Mouse (Mus musculus) NIH3T3 (cell line): ENCODE data around the gene Exoc5.

Source experiments
- DNase-seq: peaks from one replicate; pipeline ENCODE4 v3.0.0-alpha.2; 2012; ENCODE audit warnings: low read depth

Gene Exoc5

DNA sequence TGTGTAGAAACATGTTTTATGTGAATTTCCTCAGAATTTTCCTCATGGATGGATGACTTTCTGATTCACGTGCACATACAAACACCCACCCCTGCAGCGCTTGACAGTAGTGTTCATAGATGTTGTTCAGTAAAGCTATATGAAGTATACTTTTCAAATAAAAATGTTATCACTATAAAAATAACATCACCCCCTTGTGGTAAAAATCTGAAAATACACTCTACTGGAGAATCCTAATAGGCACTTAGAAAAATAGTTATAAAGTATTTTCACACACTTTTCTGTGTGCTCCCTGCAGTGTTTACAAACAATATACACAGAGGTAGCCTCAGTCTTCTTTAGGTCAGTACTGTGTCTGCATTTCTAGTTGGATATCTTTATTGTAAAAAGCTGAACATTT lies 58.5 kb downstream of the Exoc5 start:
- peak; percentile 22 for DNase-seq

DNA sequence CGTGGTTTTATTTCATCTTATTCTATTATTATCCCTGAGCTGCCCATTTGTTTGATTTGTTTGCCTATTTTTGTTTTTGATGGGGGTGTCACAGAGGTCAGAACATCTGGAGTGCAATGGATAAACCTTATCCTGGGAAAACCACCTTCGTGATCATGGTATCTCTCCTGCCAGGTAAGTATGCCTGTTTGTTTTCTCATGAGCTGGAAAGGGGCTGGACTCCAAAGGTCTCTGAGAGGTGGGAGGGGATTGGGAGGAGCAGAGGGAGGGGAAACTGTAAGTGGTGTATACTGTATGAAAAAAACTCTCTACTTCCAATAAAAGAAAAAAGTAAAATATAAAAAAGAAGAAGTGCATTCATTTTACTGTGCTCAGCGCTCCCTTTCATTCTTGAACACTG lies 64.8 kb downstream of the Exoc5 start:
- DNase-seq = no peak

DNA sequence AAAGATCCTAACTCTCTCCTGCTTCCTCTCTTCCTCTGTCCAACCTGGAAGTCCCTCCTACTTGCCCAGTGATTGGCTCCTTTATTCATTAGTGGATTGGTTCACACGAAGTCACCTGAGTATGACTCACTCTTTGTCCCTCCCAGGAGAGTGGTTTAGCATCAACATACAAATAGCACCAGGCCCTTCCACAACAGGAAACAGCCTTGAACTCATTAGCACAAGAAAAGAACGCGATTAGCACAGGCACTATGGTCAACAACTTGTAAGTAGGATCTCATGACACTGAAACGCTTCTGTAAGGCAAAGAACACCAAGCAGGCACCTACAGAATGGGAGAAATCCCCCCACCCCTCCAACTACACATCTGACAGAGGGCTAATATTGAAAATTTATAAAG lies 67.7 kb downstream of the Exoc5 start:
- peak; percentile 5 for DNase-seq

DNA sequence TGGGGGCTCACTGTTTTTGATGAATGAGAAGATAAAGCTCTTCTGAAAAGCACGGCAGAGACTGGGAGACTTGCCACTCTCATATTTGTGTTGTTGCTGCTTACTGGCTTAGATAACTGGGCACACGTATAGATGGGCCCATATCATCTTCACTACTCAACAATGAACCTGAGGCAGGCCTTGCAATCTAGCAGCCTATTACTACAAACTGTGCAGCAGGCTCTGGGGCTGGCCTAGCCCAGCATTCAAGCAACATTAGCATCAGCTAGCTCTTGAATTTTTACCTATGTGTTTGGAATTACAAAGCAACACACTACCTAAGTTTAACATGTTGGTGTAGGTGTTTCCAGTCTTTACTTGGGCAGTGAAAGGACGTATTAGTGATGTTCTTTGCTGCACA lies 72.6 kb downstream of the Exoc5 start:
- no peak for DNase-seq

DNA sequence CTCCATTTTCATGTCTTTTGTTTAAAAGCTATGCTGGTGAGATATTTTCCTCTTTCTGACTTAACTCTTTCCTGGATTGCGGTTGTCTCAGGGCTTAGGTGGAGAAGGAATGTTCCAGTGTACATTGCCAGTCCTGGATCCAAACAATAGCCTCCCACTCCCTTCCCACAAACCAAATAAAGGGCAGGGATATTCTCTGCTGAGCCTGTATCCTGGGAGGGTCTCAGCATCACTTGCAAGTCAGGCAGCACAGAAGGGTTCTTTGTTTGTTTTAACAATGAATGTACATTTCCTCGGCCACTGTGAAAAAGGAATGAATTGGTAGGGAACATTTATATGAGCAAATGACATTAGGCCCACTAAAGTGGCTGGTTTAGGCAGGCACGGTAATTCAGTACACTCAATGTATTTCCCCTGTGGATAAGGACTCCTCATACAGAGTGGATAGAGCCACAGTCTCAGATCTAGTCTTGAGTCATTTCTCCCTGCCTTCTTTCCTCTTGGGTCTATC lies 74.3 kb downstream of the Exoc5 start:
- DNase-seq = no peak

DNA sequence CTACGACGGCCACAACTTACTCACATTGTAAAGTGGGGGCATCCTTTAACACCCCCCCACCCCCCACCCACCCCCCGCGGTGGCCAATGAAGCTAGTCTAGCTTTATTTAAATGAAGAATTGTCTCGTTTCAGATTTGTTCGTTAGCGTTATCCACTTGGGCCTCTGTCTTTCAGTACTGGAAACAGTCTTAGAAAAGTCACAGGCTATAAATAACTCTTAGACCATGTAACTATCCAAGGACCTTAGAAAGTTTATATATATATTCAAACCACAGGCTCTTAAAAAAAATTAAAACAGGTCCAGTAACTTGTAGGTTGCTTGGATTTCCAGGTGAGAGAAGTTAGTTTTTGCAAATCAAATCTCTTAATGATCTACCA lies 75.3 kb downstream of the Exoc5 start:
- no peak for DNase-seq

DNA sequence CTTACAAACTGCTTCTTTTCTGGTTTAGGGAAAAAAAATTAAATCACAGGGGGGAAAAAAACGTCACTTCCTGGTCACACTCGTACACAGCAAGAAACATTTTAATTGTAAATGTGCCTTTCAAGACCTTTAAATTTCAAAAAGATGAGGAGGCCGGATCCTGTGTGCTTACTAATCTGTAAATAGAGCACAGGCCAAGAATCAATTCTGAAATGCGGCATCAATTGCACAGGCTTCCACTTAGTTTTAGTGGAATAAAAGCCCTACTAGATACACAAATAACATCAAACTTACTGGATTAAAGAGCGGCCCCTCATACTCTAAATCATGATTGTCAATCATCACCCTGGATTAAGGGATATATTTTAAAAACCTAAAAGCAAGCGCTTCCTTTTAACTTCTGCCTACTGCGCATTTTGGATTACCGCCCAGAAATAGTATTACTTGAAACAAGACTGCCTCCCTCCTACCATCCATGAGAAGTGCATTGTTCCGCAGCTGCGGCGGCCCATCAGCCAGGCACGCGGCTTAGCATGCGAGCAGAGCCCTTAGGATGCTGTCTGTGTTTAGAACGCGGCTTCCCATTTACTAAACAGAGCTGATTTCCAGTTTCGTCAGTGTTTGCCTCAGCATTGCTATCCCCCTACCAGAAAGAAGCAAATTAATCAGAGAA lies 75.8 kb downstream of the Exoc5 start:
- DNase-seq = peak; percentile 78

DNA sequence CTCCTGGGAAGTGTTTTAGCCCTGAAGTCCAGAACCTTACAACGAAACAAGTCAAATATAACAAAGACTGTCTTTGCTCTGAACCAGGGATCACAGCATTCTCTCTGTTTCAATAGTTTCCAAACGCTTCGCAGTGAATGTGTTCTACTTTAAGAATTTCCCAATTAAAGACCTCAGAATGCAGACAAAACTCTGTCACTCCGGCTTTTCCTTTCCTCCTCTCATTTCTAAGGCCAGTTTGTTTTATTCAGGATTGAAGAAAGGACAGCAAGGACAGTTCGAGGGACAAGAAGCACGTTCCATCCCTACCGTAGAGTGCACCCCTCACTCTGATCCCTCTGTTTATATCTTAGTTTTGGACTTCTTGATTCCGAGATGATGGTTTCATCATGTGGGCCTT lies 76.6 kb downstream of the Exoc5 start:
- no peak for DNase-seq

DNA sequence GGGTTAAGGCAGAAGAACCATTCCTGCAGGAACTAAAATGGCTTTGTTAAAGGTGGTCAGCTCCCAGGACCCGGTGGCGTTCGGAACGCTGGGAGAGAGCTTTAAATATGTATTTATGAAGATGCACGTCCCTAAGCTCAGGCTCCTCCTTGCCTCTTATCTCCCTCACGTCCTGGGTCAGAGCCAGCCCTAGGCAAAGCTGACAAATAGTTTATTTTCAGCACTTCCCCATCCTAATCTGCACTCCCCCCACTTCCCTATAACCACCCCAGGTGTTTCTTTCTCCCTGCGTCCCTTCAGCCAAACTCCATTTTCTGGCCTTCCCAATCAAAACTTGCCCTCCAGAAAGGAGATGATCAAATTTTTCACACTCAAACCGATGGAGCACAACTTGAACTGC lies 80.2 kb downstream of the Exoc5 start:
- no peak for DNase-seq

DNA sequence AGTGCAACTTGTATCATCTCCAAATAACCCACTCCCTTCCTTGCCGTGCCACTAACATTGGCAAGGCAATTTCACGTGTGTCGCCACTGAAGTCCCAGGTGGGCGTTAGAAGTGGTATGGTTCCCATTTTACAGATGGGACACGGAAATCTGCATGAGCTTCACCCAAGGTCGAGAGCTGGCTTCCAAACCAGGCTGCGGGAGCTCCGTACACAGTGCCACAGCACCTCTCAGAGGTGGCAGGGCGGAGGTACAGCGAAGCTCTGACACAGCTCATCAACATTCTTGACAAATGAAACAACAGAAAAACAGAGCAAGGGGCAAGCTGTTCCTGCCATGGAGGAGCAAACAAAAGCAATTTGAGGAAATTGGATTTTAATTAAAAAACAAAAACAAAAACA lies 80.8 kb downstream of the Exoc5 start:
- no peak for DNase-seq

DNA sequence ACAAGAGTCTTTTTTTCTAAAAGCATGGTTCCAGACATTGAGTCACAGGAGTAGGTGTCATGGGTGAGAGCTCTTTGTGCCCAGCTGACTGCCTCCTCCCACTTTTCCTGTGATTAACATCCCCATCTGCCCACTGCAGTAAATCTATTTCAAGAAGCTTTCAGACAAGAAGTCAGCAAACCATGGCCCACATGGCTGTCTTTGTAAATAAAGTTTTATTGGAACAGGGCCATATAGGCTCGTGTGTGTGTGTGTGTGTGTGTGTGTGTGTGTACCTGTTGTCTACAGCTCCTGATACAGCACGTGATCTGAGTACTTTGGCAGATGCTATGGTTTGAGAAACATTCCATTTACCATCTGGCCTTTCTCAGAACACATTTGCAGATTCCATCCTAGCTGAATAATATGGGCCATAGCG lies 87.5 kb downstream of the Exoc5 start:
- DNase-seq = no peak

DNA sequence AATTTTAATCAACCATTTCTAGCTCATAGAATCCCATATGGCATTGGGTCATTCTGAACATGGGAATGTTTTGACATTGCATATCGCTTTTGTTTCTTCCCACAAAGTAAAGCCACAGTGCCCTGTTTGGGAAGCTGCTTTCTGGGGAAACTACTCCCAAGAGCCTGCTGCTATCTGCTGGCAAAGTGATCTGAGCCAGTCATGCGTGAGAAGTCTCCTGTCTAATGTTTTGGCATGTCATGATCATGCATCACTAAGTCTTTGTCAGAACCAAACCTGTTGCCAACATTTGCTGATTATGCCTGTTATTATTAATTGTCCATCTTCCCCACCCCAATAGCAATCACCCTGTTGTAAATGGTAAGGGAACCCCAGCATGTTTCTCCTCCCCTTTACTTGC lies 94.9 kb downstream of the Exoc5 start:
- DNase-seq = no peak

DNA sequence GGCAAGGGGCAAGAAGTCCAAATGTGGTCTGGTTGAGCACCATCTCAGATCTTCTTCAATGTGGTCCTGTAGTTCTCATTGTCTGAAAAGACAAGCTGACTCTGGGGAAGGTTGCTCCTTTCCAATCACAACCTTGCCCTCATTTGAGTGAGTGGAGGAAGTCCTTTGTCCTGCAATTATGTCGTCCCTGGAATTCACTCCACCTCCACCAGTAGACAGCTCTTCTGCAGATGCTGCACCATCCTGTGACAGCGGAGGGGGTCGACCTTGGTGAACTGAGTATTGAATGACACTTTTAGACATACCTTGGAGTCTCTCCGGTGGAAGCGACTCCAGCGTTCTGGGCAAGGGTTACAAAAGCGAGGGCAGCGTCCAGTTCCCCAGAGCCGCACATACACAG lies 97.8 kb downstream of the Exoc5 start:
- DNase-seq = no peak
